Mouse (Mus musculus): ENCODE results near the gene Pdgfa.

Gene Pdgfa

GRCm38 (mm10) chr5:138994786-138995720 is 2.1 kb downstream of the Pdgfa start:
- DNase-seq (ENCODE audit: low spot score in 2 of 2): peak; percentile 16 to 19

GRCm38 (mm10) chr5:138994108-138994785 is 2.9 kb downstream of the Pdgfa start:
- no peak for DNase-seq (ENCODE audit: low spot score in 2 of 2)

- no peak for DNase-seq (ENCODE audit: low spot score in 2 of 2)
Observed at GRCm38 (mm10) chr5:138993371-138994107, 3.6 kb downstream of the Pdgfa start.

GRCm38 (mm10) chr5:138992611-138993370 is 4.4 kb downstream of the Pdgfa start:
- no peak for DNase-seq (ENCODE audit: low spot score in 2 of 2)

GRCm38 (mm10) chr5:138991734-138992133 is 5.4 kb downstream of the Pdgfa start:
- no peak for DNase-seq (ENCODE audit: low spot score in 2 of 2)

DNA sequence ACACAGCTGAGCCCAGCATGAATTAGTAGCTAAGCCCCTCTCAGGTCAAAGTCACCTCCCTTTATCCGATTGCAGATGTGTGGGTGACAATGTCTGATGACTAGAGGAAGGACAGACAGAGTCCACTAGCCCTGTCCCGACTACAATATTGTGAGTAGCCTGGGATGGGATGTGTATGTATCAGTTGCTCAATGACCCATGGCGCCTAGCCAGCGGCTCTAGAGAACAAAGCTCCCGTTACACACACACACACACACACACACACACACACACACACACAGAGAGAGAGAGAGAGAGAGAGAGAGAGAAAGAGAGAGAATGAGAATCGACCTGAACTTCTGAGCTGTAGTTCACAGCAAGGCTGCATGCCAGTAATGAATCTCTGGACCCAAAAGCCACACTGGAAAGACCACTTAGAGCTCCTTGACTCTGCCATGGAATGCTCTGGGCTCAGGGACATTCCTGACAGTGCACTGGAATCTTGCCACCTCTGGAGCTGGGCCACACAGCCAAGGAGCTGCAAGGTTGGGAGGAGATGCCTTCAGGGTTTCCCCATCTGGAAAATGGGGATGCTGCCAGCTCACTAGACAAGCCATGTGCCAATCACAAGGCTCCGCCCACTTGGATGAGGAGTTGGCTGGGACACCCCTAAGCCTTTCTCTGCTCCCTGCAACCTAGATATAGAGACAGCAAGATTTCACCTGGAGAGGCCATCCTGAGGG is 6.3 kb downstream of the Pdgfa start:
- no peak for DNase-seq (ENCODE audit: low spot score in 2 of 2)

DNA sequence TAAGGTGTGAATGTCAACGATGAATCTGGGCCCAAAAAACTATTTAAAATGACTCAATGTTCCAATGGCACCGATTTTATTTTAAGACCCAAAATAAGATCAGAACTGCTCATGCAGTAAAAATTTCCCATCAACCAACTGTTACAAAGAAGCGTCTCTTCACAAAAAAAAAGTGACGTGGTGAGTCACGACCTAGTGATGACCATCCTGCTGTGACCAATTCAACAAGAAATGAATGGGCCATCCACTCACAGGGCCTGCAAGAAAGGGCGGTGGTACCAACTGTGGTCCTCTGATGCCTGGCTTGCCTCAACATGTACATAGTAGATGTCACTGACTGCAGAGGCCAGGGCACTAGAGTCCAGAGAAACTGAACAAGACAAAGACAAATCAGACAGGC is 7.6 kb downstream of the Pdgfa start:
- DNase-seq (ENCODE audit: low spot score in 2 of 2): no peak

DNA sequence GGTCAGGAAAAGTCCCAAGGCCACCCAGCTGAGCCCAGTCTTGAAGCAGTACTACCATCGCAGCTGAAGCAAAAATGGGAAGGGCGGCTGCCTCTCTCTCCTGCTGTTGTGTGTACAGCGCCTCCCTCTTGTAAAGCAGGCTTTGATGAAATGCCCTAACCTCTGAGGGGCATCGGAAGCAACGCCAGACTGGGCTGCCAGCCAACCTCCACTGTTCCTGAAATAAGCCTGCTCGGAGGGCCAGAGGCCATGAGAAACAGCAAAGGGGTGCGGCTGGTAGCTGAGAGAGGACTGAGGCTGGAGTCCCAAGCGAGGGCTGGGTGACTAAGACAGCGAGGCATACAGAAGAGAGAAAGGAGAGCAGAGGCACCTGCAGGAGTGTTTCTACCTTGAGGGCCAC is 8.4 kb downstream of the Pdgfa start:
- no peak for DNase-seq (ENCODE audit: low spot score in 2 of 2)

GRCm38 (mm10) chr5:138987994-138988393 is 9.2 kb downstream of the Pdgfa start:
- no peak for DNase-seq (ENCODE audit: low spot score in 2 of 2)

GRCm38 (mm10) chr5:138981921-138982320 is 15.2 kb downstream of the Pdgfa start:
- no peak for DNase-seq (ENCODE audit: low spot score in 2 of 2)

DNA sequence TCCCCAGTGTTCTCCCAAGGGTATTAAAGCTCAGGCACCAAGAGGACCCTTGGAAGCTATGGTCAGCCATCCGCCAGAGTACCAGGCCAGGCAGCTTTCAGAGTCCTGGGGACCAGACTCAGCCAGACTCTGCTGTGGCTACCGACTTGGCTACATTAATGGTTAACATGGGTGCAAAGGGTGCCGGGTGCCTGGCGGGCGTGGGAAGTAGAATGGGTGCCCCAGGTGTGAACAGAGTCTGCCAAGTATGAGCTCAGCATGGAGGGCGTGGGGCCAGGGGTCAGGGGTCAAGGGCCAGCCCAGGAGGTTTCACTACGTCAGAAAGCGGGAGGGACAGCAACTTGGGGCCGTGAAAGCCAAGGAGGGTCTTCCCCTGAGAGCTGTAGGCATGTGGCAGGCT is 16.6 kb downstream of the Pdgfa start:
- DNase-seq (ENCODE audit: low spot score in 2 of 2): no peak

GRCm38 (mm10) chr5:138979840-138980239 is 17.3 kb downstream of the Pdgfa start:
- DNase-seq (ENCODE audit: low spot score in 2 of 2): no peak

- DNase-seq (ENCODE audit: low spot score in 2 of 2): no peak
Observed at GRCm38 (mm10) chr5:138977759-138978158, 19.4 kb downstream of the Pdgfa start.

GRCm38 (mm10) chr5:138974911-138975485 is 22.2 kb downstream of the Pdgfa start:
- no peak for DNase-seq (ENCODE audit: low spot score in 2 of 2)

GRCm38 (mm10) chr5:138973480-138973879 is 23.7 kb downstream of the Pdgfa start:
- no peak for DNase-seq (ENCODE audit: low spot score in 2 of 2)

GRCm38 (mm10) chr5:138971405-138971804 is 25.8 kb downstream of the Pdgfa start:
- no peak for DNase-seq (ENCODE audit: low spot score in 2 of 2)

DNA sequence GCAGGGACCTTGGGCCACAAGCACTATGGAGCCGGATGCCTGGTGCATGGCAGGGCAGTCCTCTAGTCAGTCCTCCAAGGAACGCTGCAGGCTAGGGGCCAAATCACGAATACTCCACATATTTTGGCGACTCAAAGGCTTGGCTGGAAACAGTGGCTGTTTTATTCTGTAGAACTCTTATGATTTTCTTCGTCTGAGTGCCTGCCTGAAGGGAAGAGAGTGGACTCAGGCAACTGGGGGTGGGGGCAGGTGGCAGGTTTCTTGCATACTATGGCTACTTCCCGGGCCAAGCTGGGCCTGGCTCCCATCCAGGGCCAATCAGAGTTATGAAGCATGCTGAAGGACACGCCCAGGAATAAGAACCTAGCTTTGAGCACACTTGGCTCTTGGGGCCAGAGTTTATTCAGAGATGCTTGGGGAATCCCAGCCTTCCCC is 27.1 kb downstream of the Pdgfa start:
- DNase-seq (ENCODE audit: low spot score in 2 of 2): no peak

GRCm38 (mm10) chr5:138966033-138966724 is 31.0 kb downstream of the Pdgfa start:
- DNase-seq (ENCODE audit: low spot score in 2 of 2): no peak

DNA sequence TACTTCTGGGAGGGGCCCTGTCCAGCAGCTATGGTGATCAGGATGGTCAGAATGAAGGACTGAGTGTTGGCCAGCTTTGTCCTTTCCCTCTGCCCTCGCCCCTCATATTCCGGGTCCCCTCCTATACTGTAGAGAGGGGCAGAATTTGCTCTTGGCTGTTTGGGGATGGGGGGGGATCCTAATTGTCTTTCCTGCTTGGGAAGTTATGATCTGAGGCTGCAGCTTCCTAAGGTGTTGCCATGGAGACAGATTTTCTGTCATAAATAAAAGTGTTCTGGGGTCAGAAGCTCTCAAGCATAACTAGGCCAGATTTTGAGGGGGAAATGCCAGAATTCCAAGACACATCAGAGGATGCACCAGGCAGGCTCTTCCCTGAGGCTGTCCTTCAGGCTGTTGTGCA is 31.6 kb downstream of the Pdgfa start:
- no peak for DNase-seq (ENCODE audit: low spot score in 2 of 2)

- no peak for DNase-seq (ENCODE audit: low spot score in 2 of 2)
Observed at GRCm38 (mm10) chr5:138956427-138956833, 40.7 kb downstream of the Pdgfa start.

Data from spleen, postnatal 36 days (tissue).